Mouse (Mus musculus) thymus, adult 2 months (tissue): ENCODE measurements around the gene Ankrd65. TPM values are rescaled to one million over a fixed set of nuclear protein-coding genes. Genes with fewer than 3 reads are reported as not detected.
"Not testable (repeated sequence)": the region's sequence is repeated elsewhere in the genome, so short reads cannot be mapped to it uniquely, and the experiment has no call there.

ENCODE experiments used
- DNase-seq: peaks from one replicate; pipeline ENCODE4 v3.0.0; 2021
- H3K27ac ChIP-seq: fragments of 200-500 bp; 2 replicates; pipeline ENCODE4 v1.5.1; 2012; ENCODE audit warnings: low read length, control low read depth; ENCODE audit not compliant: control insufficient read depth, insufficient read depth
- H3K27me3 ChIP-seq: fragments of 200-500 bp; 2 replicates; pipeline ENCODE4 v1.6.1; 2012; ENCODE audit warnings: mild to moderate bottlenecking, low read length, moderate library complexity, mixed read lengths; ENCODE audit not compliant: control insufficient read depth, insufficient read depth
- H3K36me3 ChIP-seq: fragments of 200-500 bp; 2 replicates; pipeline ENCODE4 v1.6.1; 2012; ENCODE audit warnings: mild to moderate bottlenecking, low read length, moderate library complexity; ENCODE audit not compliant: control insufficient read depth, insufficient read depth
- H3K4me1 ChIP-seq: fragments of 200-500 bp; replicated peaks from 2 replicates; pipeline ENCODE4 v1.6.1; 2012; ENCODE audit warnings: low read length; ENCODE audit not compliant: control insufficient read depth, insufficient read depth
- H3K4me3 ChIP-seq: fragments of 200-500 bp; 2 replicates; pipeline ENCODE4 v1.5.1; 2012; ENCODE audit warnings: mild to moderate bottlenecking, low read length, control low read depth, moderate library complexity; ENCODE audit not compliant: control insufficient read depth, insufficient read depth
- CTCF ChIP-seq: fragments of 200-500 bp; IDR thresholded peaks from 2 replicates; pipeline ENCODE4 v1.5.1; 2012; ENCODE audit warnings: mild to moderate bottlenecking, control low read depth, low read length, moderate library complexity, borderline replicate concordance; ENCODE audit not compliant: control insufficient read depth, poor library complexity, insufficient read depth; ENCODE audit errors: extremely low read depth
- POLR2A ChIP-seq: fragments of 200-500 bp; IDR thresholded peaks from 2 replicates; pipeline ENCODE4 v1.6.1; 2012; ENCODE audit warnings: mild to moderate bottlenecking, low read length, control low read depth, moderate library complexity; ENCODE audit not compliant: control insufficient read depth, poor library complexity, insufficient read depth; ENCODE audit errors: extremely low read depth
- WGBS: fragments of 180-500 bp; shearing (Covaris S2); methylation state at CpG from one replicate; pipeline ENCODE4 v1.1.7; 2018; 5-methylcytosine and 5-hydroxymethylcytosine counted together
- polyA plus RNA-seq: library from polyadenylated mRNA; depleted of rRNA; stranded (reverse); fragments of >200 nt; gene quantifications from 2 replicates; pipeline ENCODE4 v1.2.3, GENCODE M21; 2012; rRNA removed

Ankrd65 gene
- 0.42 and 0.92 TPM in 2 replicates for polyA plus RNA-seq

- TF ChIP-seq POLR2A, result no peak
- Histone ChIP-seq H3K36me3 (no peaks in the 10 kb centered on the region), H3K27me3 (no peaks in the 10 kb centered on the region), H3K27ac (no peak within 1 kb of the TSS), H3K4me3 (no peak within 1 kb of the TSS), H3K4me1 (no peaks in the 10 kb centered on the region)
- no peak for DNase-seq
- WGBS, result 95% methylated on average over 3 of the region's 3 CpGs
Observed at GRCm38 (mm10) chr4:155790021-155790489, at the start of gene Ankrd65. Gene Ankrd65 (plus strand): TSS chr4:155790439.

- not testable (repeated sequence) for H3K36me3 ChIP-seq, H3K4me3 ChIP-seq, H3K27ac ChIP-seq, H3K27me3 ChIP-seq, H3K4me1 ChIP-seq, DNase-seq
- 95% methylated on average over 10 of the region's 10 CpGs for WGBS
Observed at GRCm38 (mm10) chr4:155740681-155741080, 49.6 kb upstream of the Ankrd65 start.

GRCm38 (mm10) chr4:155742684-155743083, 47.6 kb upstream of the Ankrd65 start:
- WGBS, result 96% methylated on average over 5 of the region's 5 CpGs
- Histone ChIP-seq H3K27ac (no peak overlapping the region), H3K27me3 (no peaks in the 10 kb centered on the region), H3K4me3 (no peak overlapping the region), H3K36me3 (no peaks in the 10 kb centered on the region), H3K4me1 (no peaks in the 10 kb centered on the region)
- TF ChIP-seq CTCF (no peak), POLR2A (no peak)
- no peak for DNase-seq

- 95% methylated on average over 8 of the region's 8 CpGs for WGBS
- Histone ChIP-seq H3K36me3 (no peaks in the 10 kb centered on the region), H3K27me3 (no peaks in the 10 kb centered on the region), H3K27ac (no peak overlapping the region), H3K4me1 (no peaks in the 10 kb centered on the region), H3K4me3 (no peak overlapping the region)
- no peak for DNase-seq
- TF ChIP-seq POLR2A (no peak), CTCF (no peak)
Observed at GRCm38 (mm10) chr4:155744474-155744873, 45.8 kb upstream of the Ankrd65 start.

GRCm38 (mm10) chr4:155745136-155745535, 45.1 kb upstream of the Ankrd65 start:
- Histone ChIP-seq H3K4me3 (no peak overlapping the region), H3K27ac (no peak overlapping the region), H3K27me3 (no peaks in the 10 kb centered on the region), H3K36me3 (no peaks in the 10 kb centered on the region), H3K4me1 (no peaks in the 10 kb centered on the region)
- no peak for DNase-seq
- TF ChIP-seq CTCF (no peak), POLR2A (no peak)
- over 99% methylated on average over 5 of the region's 5 CpGs for WGBS

GRCm38 (mm10) chr4:155746036-155746548, 44.1 kb upstream of the Ankrd65 start:
- Histone ChIP-seq H3K27me3 (no peaks in the 10 kb centered on the region), H3K4me1 (no peaks in the 10 kb centered on the region), H3K36me3 (no peaks in the 10 kb centered on the region), H3K4me3 (no peak overlapping the region), H3K27ac (no peak overlapping the region)
- no peak for TF ChIP-seq CTCF
- no peak for TF ChIP-seq POLR2A
- 95% methylated on average over 8 of the region's 8 CpGs for WGBS
- no peak for DNase-seq

- no peak for DNase-seq
- no peak overlapping the region for H3K27ac ChIP-seq
- no peaks in the 10 kb centered on the region for H3K4me1 ChIP-seq
- no peaks in the 10 kb centered on the region for H3K27me3 ChIP-seq
- WGBS, result 96% methylated on average over 17 of the region's 17 CpGs
- TF ChIP-seq POLR2A (no peak), CTCF (no peak)
- H3K4me3 ChIP-seq, result no peak overlapping the region
- H3K36me3 ChIP-seq, result no peaks in the 10 kb centered on the region; the same call in 1 of the 2 replicates
Observed at GRCm38 (mm10) chr4:155746575-155747490, 43.4 kb upstream of the Ankrd65 start.
